Mouse (Mus musculus) heart, embryonic 13.5 days (tissue): Measurements from ENCODE around the gene Mrpl49. TPM values are rescaled to one million over a fixed set of nuclear protein-coding genes. Genes with fewer than 3 reads are reported as not detected.

Source experiments
- ATAC-seq: fragments of 200-750 bp; cut with Nextera tagmentation; 2 replicates; pipeline ENCODE4 v1.8.0; 2017; ENCODE audit warnings: moderate TSS enrichment; ENCODE audit not compliant: insufficient number of reproducible peaks, low FRiP score, low TSS enrichment; ENCODE audit errors: extremely low read depth
- H3K27ac ChIP-seq: fragments of 300-500 bp; sonication (generic); replicated peaks from 2 replicates; pipeline ENCODE4 v1.5.1; 2015; ENCODE audit warnings: moderate library complexity, mild to moderate bottlenecking, inconsistent platforms
- H3K27me3 ChIP-seq: fragments of 300-500 bp; sonication (generic); replicated peaks from 2 replicates; pipeline ENCODE4 v1.6.1; 2015; ENCODE audit warnings: mild to moderate bottlenecking, inconsistent platforms
- H3K36me3 ChIP-seq: fragments of 300-500 bp; sonication (generic); 2 replicates; pipeline ENCODE4 v1.6.1; 2015; ENCODE audit warnings: mild to moderate bottlenecking, inconsistent platforms
- H3K4me1 ChIP-seq: fragments of 300-500 bp; sonication (generic); 2 replicates; pipeline ENCODE4 v1.6.1; 2015; ENCODE audit warnings: inconsistent platforms
- H3K4me2 ChIP-seq: fragments of 300-500 bp; sonication (generic); 2 replicates; pipeline ENCODE4 v1.6.1; 2015; ENCODE audit warnings: inconsistent platforms, mild to moderate bottlenecking, moderate library complexity
- H3K4me3 ChIP-seq: fragments of 300-500 bp; sonication (generic); 2 replicates; pipeline ENCODE4 v1.5.1; 2015; ENCODE audit warnings: moderate library complexity, mild to moderate bottlenecking, inconsistent platforms
- H3K9ac ChIP-seq: fragments of 300-500 bp; sonication (generic); 2 replicates; pipeline ENCODE4 v1.6.1; 2015; ENCODE audit warnings: inconsistent platforms, mild to moderate bottlenecking, moderate library complexity
- H3K9me3 ChIP-seq: fragments of 300-500 bp; sonication (generic); 2 replicates; pipeline ENCODE4 v1.6.1; 2016; ENCODE audit warnings: inconsistent platforms
- WGBS: fragments of 180-500 bp; shearing (Covaris S2); methylation state at CpG from one replicate; pipeline ENCODE4 v1.1.7; 2015; ENCODE audit warnings: mixed read lengths; 5-methylcytosine and 5-hydroxymethylcytosine counted together
- polyA plus RNA-seq: library from polyadenylated mRNA; unstranded; fragments of >200 nt; fragmentation: Nextera tagmentation; extraction: Ambion mirVana; gene quantifications from 2 replicates; pipeline ENCODE4 v1.2.1, GENCODE M21; 2015

Mrpl49 gene
- 59.8 and 66.3 TPM in 2 replicates for polyA plus RNA-seq

DNA sequence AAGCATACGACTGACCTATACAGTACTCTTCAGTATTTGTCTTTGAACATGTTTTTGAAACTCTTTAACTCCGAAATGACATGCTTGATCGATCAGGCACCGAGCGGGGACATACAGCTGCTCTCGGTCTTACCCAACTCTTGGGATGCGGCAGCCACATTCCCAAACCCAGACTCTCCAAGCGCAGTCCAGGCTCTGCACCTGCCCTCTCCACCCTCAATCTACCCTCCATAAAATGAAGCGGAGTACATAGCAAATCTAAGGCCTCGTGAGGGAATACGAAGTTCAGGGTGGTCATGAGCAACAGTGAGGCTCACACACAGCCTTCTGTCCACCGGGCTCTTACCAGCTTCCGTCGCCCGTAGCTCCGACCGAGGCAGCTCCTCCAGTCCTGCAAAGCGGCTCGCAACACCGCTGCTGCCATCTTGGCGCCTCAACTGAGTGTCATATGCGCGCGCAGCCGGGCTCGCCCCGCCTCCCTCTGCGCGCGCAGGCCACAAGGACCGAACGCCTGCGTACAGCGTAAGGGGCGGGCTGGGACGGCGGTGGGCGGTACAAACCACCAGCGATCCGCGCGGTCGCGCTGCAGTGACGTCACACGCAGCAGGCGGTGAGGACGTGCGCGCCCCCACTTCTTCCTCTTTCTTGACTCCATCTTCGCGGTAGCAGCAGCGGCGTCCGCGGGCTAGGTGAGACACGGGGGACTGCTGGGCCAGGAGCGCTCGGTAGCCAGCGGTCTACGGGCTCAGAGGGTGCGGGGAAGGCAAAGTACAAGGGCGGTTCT lies at the start of gene Mrpl49, which contains the start of gene Fau:
Gene Mrpl49, minus strand, starts transcription at position 473 of the 784 bp plus-strand sequence.
Gene Fau, plus strand, starts transcription at position 532 of the 784 bp plus-strand sequence.
- Histone ChIP-seq H3K4me1 (peaks cover 40% of the 10 kb centered on the region), H3K4me2 (peak within 1 kb of the TSS; percentile 87), H3K27ac (peak within 1 kb of the TSS; percentile 75), H3K9me3 (no peaks in the 10 kb centered on the region), H3K36me3 (peaks cover 52% of the 10 kb centered on the region), H3K4me3 (peak within 1 kb of the TSS; percentile 69), H3K9ac (peak within 1 kb of the TSS; percentile 96), H3K27me3 (no peaks in the 10 kb centered on the region)
- peak; percentile 91 for ATAC-seq
- under 1% methylated on average over 55 of the region's 63 CpGs for whole genome bisulfite sequencing

DNA sequence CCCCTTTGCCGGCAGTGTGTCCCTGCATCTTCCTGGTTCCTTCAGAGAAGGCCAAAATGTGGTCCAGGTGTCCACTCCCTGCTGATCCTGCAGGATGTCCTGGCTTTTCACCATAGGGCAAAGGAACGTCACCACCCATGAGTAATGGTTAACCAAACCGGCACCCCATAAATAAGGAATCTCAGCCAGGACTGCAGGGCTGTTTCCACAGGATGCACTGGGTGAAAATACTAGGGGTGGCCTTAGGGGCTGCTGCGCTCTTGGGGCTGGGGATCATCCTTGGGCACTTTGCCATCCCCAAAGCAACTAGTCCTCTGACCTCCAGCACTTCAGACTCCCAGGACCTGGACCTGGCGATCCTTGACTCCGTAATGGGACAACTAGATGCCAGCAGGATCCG lies 48.0 kb upstream of the Mrpl49 start, which contains the start of gene Naaladl1:
Gene Naaladl1, plus strand, starts transcription at position 197 of the 400 bp plus-strand sequence.
- peak within 1 kb of the TSS; percentile 61 for H3K9ac ChIP-seq
- no peaks in the 10 kb centered on the region for H3K9me3 ChIP-seq
- ATAC-seq: no peak
- H3K4me1 ChIP-seq: no peaks in the 10 kb centered on the region
- no peak within 1 kb of the TSS for H3K4me3 ChIP-seq
- H3K27me3 ChIP-seq: no peaks in the 10 kb centered on the region
- H3K36me3 ChIP-seq: no peaks in the 10 kb centered on the region
- no peak within 1 kb of the TSS for H3K4me2 ChIP-seq
- H3K27ac ChIP-seq: no peak within 1 kb of the TSS
- 85% methylated on average over 7 of the region's 7 CpGs for WGBS

DNA sequence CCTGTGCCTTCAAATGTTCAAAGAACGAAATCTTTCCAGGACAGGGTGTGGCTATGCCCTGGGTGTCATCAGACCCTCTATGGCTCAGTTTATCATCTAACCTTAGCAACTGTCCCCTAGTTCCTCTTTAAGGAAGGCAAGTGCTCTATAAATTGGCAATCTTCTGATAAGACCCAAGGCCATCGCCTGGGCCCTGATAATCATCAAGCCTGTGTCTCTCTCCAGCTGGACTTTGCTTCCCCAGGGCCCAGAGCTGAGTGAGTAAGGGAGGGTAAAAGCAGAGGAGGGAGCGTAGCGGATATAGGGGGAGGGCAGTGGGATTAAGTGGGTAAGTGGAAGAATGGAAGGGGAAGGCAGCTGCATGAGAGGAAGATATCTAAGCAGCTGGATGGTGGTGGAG lies 46.9 kb upstream of the Mrpl49 start:
- Histone ChIP-seq H3K4me3 (no peak overlapping the region), H3K4me2 (no peak overlapping the region), H3K36me3 (peaks cover 9% of the 10 kb centered on the region; the same call in 1 of the 2 replicates), H3K27me3 (no peaks in the 10 kb centered on the region), H3K4me1 (no peaks in the 10 kb centered on the region), H3K9ac (peak overlapping the region; percentile 61), H3K9me3 (no peaks in the 10 kb centered on the region), H3K27ac (no peak overlapping the region)
- ATAC-seq: no peak
- 53% methylated on average over 4 of the region's 4 CpGs for WGBS

DNA sequence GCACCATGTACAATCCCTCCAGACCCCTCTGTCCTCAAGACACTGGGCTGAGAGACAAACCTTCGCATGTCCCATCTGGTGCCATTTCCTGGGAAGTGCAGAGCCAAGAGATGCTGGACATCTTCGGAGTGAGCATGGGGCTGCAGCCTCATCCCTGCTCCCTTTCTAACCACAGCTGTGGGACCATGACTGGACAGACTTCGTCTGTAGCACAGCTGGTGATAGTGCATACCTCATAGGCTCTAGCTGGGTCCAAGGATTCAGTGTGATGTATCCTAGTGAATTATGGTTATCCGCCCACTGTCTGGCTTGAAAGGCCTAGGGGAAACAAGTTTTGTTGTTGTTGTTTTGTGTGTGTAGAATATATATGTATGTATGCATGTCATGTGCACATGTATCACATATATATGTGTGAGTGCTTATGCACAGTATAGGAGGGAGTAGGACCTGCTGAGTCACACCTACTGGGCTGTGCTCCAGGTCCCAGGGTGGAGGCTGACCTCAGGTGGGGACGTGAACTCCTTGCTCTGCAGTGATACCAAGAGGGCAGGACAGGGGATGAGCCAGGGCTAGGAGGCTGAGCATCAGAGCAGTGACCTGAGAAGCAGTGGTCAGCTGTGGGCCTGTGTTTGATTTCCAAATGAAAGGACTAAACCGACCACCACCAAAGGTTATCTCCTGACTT lies 44.7 kb upstream of the Mrpl49 start:
- WGBS: 68% methylated on average over 6 of the region's 6 CpGs
- H3K27ac ChIP-seq: no peak overlapping the region
- no peaks in the 10 kb centered on the region for H3K27me3 ChIP-seq
- H3K4me3 ChIP-seq: no peak overlapping the region
- H3K9ac ChIP-seq: no peak overlapping the region
- H3K4me2 ChIP-seq: no peak overlapping the region
- peaks cover 18% of the 10 kb centered on the region for H3K36me3 ChIP-seq
- no peaks in the 10 kb centered on the region for H3K9me3 ChIP-seq
- H3K4me1 ChIP-seq: no peaks in the 10 kb centered on the region
- ATAC-seq: no peak

DNA sequence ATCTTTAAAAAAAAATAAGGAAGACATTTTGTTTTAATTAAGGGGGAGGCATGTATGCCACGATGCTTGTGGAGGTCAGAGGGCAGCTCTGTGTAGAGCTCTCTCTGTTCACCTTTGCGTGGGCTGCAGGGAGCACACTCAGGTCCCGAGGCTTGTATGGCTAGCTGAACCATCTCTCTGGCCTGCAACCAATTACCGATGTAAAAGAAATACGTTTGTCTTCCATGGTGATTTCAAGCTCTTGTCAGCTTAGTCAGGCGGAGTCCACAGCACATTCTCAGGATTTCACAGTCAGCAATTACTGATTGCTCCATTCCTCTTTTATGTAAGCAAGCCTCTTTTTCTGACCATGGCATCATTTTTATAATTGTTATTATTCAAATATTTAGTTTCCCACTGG lies 43.6 kb upstream of the Mrpl49 start:
- no peak overlapping the region for H3K4me2 ChIP-seq
- peaks cover 23% of the 10 kb centered on the region for H3K36me3 ChIP-seq
- no peak for ATAC-seq
- no peak overlapping the region for H3K4me3 ChIP-seq
- no peak overlapping the region for H3K9ac ChIP-seq
- no peaks in the 10 kb centered on the region for H3K9me3 ChIP-seq
- no peaks in the 10 kb centered on the region for H3K4me1 ChIP-seq
- no peaks in the 10 kb centered on the region for H3K27me3 ChIP-seq
- H3K27ac ChIP-seq: no peak overlapping the region
- 76% methylated on average over 6 of the region's 6 CpGs for WGBS

DNA sequence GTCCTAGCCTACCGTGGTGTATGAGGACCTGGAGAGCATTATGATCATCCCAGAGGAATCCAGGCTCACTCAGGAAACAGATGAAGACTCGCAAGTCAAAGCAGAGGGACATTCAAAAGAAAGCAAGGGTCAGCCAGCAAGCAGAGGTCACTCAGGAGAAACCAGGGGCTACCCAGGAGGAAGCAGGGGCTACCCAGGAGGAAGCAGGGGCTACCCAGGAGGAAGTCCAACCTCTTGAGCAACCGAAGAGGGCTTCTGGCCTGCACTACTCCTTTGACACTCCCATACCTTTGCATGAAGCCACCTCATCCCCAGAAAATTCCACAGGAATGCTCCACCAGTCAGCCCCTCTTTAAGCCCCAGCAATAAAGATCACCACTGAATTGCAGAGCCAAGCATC lies 40.3 kb upstream of the Mrpl49 start:
- ATAC-seq: no peak
- Histone ChIP-seq H3K4me2 (no peak overlapping the region), H3K27ac (no peak overlapping the region), H3K36me3 (peaks cover 48% of the 10 kb centered on the region), H3K9ac (no peak overlapping the region), H3K27me3 (no peaks in the 10 kb centered on the region), H3K4me3 (no peak overlapping the region), H3K4me1 (no peaks in the 10 kb centered on the region), H3K9me3 (no peaks in the 10 kb centered on the region)
- WGBS: 82% methylated on average over 3 of the region's 3 CpGs

DNA sequence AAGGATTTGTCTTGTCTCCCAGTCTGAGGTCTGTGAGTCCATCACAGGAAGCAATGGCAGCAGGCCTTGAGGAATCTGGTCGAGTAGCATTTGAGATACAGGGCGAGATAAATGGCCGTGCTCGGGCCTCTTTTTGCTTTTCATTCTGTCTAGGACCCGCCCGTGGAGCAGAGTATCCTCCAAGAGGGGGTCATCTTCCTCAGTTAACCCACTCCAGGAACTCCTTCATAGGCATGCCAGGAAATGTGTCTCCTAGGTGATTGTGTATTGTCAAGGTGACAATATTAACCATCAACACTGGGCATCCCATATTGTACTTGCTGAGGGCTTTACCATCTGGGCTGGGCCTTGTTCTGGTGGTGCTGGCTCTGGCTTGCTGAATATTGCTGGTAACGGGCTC lies 36.5 kb upstream of the Mrpl49 start, which contains the start of gene AC131692.1:
Gene AC131692.1, plus strand, starts transcription at position 301 of the 400 bp plus-strand sequence.
- no peaks in the 10 kb centered on the region for H3K9me3 ChIP-seq
- H3K4me2 ChIP-seq: no peak within 1 kb of the TSS
- H3K4me3 ChIP-seq: no peak within 1 kb of the TSS
- ATAC-seq: no peak
- no peaks in the 10 kb centered on the region for H3K27me3 ChIP-seq
- H3K9ac ChIP-seq: no peak within 1 kb of the TSS
- H3K36me3 ChIP-seq: peaks cover 74% of the 10 kb centered on the region
- no peak within 1 kb of the TSS for H3K27ac ChIP-seq
- WGBS: 88% methylated on average over 7 of the region's 7 CpGs
- H3K4me1 ChIP-seq: no peaks in the 10 kb centered on the region

DNA sequence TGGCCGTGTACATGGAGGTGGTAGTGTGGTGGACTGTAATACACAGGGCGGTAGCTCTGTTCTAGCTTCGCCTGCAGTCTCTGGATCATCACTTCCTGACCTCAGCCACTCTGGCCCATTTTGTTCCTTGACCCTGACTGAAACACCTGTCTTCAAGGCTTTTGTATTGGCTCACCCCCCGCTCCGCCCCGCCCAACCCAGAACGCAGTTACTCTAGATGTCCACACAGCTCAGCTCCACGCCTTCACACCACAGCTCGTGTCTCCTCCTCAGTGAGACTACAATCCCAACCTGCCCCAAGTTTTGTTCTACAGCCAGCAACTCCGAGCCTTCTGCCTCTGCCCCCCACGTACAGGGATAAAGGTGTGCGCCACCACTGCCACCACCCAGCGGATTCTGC lies 31.3 kb upstream of the Mrpl49 start:
- peaks cover 16% of the 10 kb centered on the region for H3K4me1 ChIP-seq
- peaks cover 69% of the 10 kb centered on the region for H3K36me3 ChIP-seq
- H3K9ac ChIP-seq: no peak overlapping the region
- H3K27me3 ChIP-seq: no peaks in the 10 kb centered on the region
- H3K4me2 ChIP-seq: no peak overlapping the region
- no peak overlapping the region for H3K27ac ChIP-seq
- WGBS: 91% methylated on average over 13 of the region's 13 CpGs
- no peak overlapping the region for H3K4me3 ChIP-seq
- no peak for ATAC-seq
- no peaks in the 10 kb centered on the region for H3K9me3 ChIP-seq

DNA sequence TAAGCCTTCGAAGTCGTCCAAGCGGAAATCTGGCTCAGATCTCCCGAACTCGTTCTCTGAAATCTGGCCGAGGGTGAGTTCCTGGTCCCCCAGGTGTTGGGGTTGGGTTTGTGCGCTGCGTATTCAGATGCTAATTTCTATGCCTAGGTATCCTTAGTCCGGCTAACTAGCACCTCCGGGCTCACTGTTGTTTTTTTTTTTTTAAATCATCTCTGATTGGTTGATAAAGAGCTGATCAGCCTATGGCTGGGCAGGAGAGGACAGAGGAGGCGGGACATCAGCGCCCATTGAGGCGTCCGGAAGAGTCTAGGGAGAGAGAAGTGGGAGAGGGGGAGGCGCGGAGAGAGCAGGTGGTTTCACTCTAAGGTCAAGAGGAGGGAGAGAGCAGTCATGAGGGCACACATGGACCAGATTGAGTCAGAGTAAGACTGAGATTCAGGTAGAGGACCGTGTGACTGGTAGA lies 27.9 kb upstream of the Mrpl49 start:
- 0% methylated on average over 17 of the region's 17 CpGs for WGBS
- Histone ChIP-seq H3K27me3 (no peaks in the 10 kb centered on the region), H3K4me2 (peak overlapping the region; percentile 93), H3K36me3 (peaks cover 68% of the 10 kb centered on the region), H3K9me3 (no peaks in the 10 kb centered on the region), H3K27ac (peak overlapping the region; percentile 59), H3K9ac (peak overlapping the region; percentile 89), H3K4me1 (peaks cover 22% of the 10 kb centered on the region), H3K4me3 (peak overlapping the region; percentile 84)
- ATAC-seq: no peak

DNA sequence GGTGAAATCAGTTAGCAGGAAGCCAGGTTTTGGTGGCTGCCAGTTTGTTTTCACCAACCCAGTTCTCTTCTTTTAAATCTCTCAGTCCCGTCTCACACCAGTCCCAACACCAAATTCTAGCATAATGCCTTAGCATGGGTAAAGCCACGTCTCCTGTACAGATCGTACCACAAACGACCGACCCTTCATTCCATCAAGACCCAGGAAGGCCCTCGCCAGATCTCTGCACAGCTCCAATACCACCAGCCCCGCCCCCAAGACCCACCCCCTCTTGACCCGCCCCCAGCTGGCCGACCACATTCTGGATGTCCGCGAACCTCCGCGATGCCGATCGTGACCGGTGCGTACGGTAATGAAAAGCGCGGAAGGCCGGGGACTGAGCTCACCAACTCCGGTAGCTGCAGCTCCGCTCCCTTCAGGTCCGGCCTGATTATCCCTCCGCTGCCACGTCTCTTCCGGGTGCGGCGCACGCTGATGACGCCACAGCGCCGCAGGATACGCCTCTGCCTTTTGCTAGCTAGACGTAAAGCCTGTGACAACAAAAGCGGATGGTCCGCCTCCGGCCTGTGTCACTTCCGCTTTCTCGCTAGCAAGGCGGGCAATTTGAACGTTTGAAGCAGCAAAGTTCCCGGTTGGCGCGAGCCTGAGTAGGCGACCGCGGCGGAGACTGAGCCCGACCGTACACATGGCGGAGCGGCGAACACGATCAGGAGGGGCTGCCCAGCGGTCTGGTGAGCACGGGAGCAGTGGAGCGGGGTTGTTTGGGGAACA lies 27.1 kb upstream of the Mrpl49 start, which contains the start of the genes Zfpl1 and Cdca5:
Gene Zfpl1, minus strand, starts transcription at position 479 of the 771 bp plus-strand sequence.
Gene Cdca5, plus strand, starts transcription at position 506 of the 771 bp plus-strand sequence.
- peak within 1 kb of the TSS; percentile 84 for H3K4me3 ChIP-seq
- H3K9ac ChIP-seq: peak within 1 kb of the TSS; percentile 89
- H3K27me3 ChIP-seq: no peaks in the 10 kb centered on the region
- H3K4me2 ChIP-seq: peak within 1 kb of the TSS; percentile 94
- peak; percentile 79 for ATAC-seq
- under 1% methylated on average over 58 of the region's 58 CpGs for WGBS
- H3K27ac ChIP-seq: peak within 1 kb of the TSS; percentile 59
- H3K9me3 ChIP-seq: no peaks in the 10 kb centered on the region
- peaks cover 68% of the 10 kb centered on the region for H3K36me3 ChIP-seq
- H3K4me1 ChIP-seq: peaks cover 22% of the 10 kb centered on the region

DNA sequence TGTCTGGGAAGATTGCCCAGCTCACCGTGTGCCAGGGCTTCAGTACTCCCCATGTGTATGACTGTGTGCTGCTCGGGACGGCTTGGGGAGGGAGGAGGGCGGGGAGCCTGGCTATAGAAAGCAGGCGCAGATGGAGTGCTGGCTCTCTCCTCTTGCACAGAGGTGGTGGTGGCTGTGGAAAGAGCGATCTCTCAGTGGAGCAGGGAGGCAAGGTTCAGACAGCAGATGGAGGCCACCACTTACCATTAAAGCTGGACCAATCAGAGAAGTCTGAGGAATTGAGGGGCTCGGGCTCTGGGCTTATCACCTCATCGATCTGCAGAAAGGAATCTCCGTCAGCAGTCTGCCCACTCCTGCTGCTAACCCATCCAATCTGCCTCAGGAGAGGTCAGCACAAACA lies 24.6 kb upstream of the Mrpl49 start, which contains the start of gene Gm28374:
Gene Gm28374, minus strand, starts transcription at position 101 of the 400 bp plus-strand sequence.
- H3K36me3 ChIP-seq: peaks cover 48% of the 10 kb centered on the region
- H3K4me1 ChIP-seq: peaks cover 27% of the 10 kb centered on the region
- no peak within 1 kb of the TSS for H3K4me3 ChIP-seq
- no peak within 1 kb of the TSS for H3K9ac ChIP-seq
- H3K4me2 ChIP-seq: no peak within 1 kb of the TSS
- no peak for ATAC-seq
- 84% methylated on average over 9 of the region's 9 CpGs for whole genome bisulfite sequencing
- no peak within 1 kb of the TSS for H3K27ac ChIP-seq
- no peaks in the 10 kb centered on the region for H3K9me3 ChIP-seq
- no peaks in the 10 kb centered on the region for H3K27me3 ChIP-seq
